Mouse (Mus musculus) duodenum, adult 2 months (tissue): Measurements from ENCODE around the gene Leng9. TPM values are rescaled to one million over a fixed set of nuclear protein-coding genes. Genes with fewer than 3 reads are reported as not detected.

Experiments
- polyA plus RNA-seq: library from polyadenylated mRNA; depleted of rRNA; stranded (reverse); fragments of >200 nt; gene quantifications from 2 replicates; pipeline ENCODE4 v1.2.3, GENCODE M21; 2012; ENCODE audit warnings: low replicate concordance; rRNA removed

Leng9 gene
- 26.3 and 80.3 TPM in 2 replicates for polyA plus RNA-seq

DNA sequence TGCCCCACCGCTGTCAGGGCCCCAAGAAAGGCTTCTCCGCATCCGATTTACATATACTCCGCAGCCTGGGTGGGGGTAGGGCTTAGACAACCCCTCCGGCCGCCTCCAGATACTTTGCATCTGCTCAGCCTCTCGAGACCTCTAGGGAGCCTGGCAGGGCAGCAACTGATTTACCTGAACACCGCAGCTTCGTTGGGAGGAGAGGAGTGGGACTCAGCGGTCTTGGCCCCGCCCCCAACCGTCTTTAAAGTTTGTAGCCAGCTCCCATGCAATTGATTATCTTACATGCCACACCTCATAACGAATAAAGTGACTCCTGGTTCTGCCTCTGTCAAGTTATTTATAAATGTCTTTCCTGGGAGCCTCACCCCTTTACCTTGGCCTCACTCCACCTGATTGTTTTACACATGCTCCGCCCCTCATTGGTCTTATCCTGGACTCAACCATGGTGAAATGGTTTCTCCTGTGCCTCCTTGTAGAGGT lies at the start of gene Leng9:
Gene Leng9, minus strand, starts transcription at position 316 of the 483 bp plus-strand sequence.

GRCm38 (mm10) chr7:4164090-4164910 lies 14.1 kb upstream of the Leng9 start, which contains the start of gene Cdc42ep5:
Gene Cdc42ep5 (minus strand): TSS chr7:4164860.

DNA sequence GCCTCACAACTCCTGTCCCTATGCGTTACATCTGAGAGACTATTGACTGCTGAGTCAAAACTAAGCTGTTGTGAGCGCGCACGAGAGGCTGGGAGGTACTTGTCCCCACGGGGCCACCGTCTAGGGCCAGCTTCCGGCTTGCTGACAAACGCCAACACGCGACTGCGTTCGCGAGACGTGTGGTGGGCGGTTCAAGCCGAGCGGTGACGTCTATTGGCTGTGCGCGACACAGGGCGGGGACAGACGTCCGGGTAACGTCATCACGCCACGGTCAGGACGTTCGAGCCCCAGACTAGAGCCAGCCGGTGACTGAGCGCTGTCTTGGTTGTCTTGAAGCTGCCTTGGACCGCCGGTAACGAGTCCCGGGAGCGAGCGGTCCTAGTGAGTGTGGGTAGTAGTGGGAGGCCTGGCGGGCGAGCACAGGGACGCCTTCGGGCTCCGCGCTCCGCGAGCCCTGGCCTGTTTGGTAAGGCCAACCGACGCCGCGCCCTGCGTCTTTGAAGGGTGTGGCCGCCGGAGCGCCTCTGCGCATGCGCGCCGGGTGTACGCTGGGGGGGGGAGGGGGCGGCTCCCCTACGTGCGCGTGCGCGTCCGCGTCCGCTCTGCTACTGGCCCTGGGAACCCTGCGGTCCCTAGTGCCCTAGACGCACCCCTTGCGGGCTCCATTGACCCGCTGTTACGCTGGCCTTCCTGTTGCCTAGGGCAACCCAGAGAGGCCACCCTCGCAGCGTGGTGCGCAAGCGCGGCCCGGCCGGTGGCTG lies 13.2 kb downstream of the Leng9 start, which contains the start of gene Leng8:
Gene Leng8, plus strand, starts transcription at position 269 of the 761 bp plus-strand sequence.

DNA sequence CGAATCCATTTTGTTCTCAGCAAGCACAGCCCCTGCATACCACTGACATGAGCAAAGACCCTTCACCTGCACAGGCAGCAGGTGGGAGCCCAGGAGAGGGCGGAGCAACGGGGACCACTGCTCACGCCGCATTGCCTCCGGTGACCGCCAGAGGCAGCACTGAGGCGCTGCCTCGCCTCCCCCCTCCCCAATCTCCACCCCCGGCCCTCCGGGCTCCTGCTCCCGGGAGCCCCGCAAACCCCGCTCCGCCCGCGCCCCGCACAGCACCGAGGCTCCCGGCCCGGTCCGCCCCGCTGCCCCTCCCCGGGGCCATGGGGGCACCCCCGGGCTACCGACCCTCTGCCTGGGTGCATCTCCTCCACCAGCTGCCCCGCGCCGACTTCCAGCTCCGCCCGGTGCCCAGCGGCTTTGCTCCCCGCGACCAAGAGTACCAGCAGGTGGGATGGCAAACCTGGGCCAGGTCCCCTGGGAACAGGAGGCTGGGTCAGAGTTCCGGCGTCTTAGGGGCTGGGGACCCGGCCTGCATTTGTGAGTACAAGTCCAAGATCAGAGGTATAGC lies 30.8 kb downstream of the Leng9 start, which contains the start of gene Ttyh1:
Gene Ttyh1, plus strand, starts transcription at position 65 of the 559 bp plus-strand sequence.

Other genes starting within 250 kb of the Leng9 start
- gene Lilra6, start 234.9 kb downstream of the Leng9 start, polyA plus RNA-seq: 0.34 and 1.3 TPM in 2 replicates
- 1.9 and 6.2 TPM in 2 replicates for gene Lair1, start 87.2 kb downstream of the Leng9 start, polyA plus RNA-seq
- gene Ttyh1, start 31.0 kb downstream of the Leng9 start, polyA plus RNA-seq: 23.3 and 26.6 TPM in 2 replicates
- 158 and 341 TPM in 2 replicates for gene Leng8, start 13.3 kb downstream of the Leng9 start, polyA plus RNA-seq
- gene Cdc42ep5, start 14.5 kb upstream of the Leng9 start, polyA plus RNA-seq: 500 and 679 TPM in 2 replicates
- 0.06 and 0.07 TPM in 2 replicates for gene Lilra5, start 87.4 kb upstream of the Leng9 start, polyA plus RNA-seq
- gene Ncr1, start 187.3 kb upstream of the Leng9 start, polyA plus RNA-seq: 0.07 TPM in 1 of 2 replicates, not detected in the other
- 0.02 TPM in 2 replicates for gene Gp6, start 247.4 kb upstream of the Leng9 start, polyA plus RNA-seq